Mouse (Mus musculus) megakaryocyte, embryonic 14.5 days (primary cell): ENCODE measurements around the gene Nubp2.

ENCODE experiments used
- FLI1 ChIP-seq: IDR thresholded peaks from 2 replicates; pipeline ENCODE4 v1.6.1; 2012; ENCODE audit warnings: low read length, inconsistent platforms, mixed read lengths
- GATA1 ChIP-seq: IDR thresholded peaks from 3 replicates; pipeline ENCODE4 v1.6.1; 2012; ENCODE audit warnings: mixed read lengths, low read length, inconsistent platforms, borderline replicate concordance

DNA sequence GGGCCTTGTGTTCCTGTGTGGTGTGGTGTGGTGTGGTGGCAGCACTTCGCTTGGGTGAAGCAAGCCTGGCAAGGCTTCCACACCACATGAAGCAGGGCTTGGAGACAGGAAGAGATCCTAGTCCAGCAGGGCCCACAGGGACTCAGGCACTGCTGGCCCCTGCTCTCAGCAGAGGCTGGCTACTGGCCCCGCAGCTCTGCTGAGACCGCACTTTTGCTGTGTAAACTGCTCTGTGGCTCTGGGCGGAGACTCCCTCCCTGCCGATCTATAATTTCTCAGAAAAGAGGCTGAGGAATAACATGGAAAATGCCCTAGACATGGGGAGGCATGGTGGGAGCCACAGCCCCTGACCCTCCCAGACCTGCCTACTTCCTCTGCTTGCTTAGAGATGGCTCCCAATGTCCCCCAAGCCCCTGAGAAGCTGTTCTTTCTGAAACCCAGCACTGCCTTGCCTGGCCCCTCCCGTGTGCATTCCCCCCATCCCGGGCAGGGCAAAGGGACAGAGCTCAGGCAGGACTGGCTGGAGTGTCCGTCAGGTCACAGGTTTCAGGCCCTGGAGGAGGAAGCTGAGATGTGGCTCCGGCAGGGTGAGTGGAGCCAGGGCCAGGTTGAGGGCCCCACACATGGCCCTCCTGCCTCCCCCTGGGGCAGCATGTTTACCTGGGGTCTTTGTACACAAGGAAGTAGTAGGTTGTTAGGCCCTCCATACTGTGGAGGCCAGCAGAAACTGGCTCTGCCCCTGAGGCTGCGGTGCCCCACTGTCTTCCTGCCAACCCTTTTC, 8.6 kb downstream of the Nubp2 start:
- TF ChIP-seq GATA1: no peak
- TF ChIP-seq FLI1: no peak
